Mouse (Mus musculus) kidney, adult 2 months (tissue): ENCODE measurements at regions not wholly inside any gene's neighbourhood (a gene's known extent, or its start where the extent isn't known, plus 50 kb on each side); places are given as distances from the start of the nearest gene placed in this dataset.

Source experiments
- DNase-seq: peaks from one replicate; pipeline ENCODE4 v3.0.0; 2021
- H3K27ac ChIP-seq: fragments of 200-500 bp; 2 replicates; pipeline ENCODE4 v1.5.1; 2012; ENCODE audit warnings: low read depth, low read length, control low read depth, inconsistent platforms; ENCODE audit not compliant: insufficient read depth
- H3K27me3 ChIP-seq: fragments of 200-500 bp; replicated peaks from 2 replicates; pipeline ENCODE4 v1.6.1; 2012; ENCODE audit warnings: mild to moderate bottlenecking, moderate library complexity, low read length, inconsistent platforms; ENCODE audit not compliant: control insufficient read depth, insufficient read depth
- H3K36me3 ChIP-seq: fragments of 200-500 bp; 2 replicates; pipeline ENCODE4 v1.6.1; 2012; ENCODE audit warnings: mild to moderate bottlenecking, moderate library complexity, low read length, inconsistent platforms; ENCODE audit not compliant: control insufficient read depth, insufficient read depth
- H3K4me1 ChIP-seq: fragments of 200-500 bp; 2 replicates; pipeline ENCODE4 v1.6.1; 2011; ENCODE audit warnings: low read length; ENCODE audit not compliant: control insufficient read depth, insufficient read depth
- H3K4me3 ChIP-seq: fragments of 200-500 bp; 2 replicates; pipeline ENCODE4 v1.5.1; 2011; ENCODE audit warnings: mild to moderate bottlenecking, low read depth, low read length, control low read depth; ENCODE audit not compliant: insufficient read depth
- CTCF ChIP-seq: fragments of 200-500 bp; conservative IDR thresholded peaks from 2 replicates; pipeline ENCODE4 v1.5.1; 2011; ENCODE audit warnings: low read depth, mild to moderate bottlenecking, control low read depth, low read length, moderate library complexity, mixed read lengths; ENCODE audit not compliant: insufficient read depth, insufficient read length
- POLR2A ChIP-seq: fragments of 200-500 bp; IDR thresholded peaks from one replicate; pipeline ENCODE4 v1.6.1; 2011; ENCODE audit warnings: low read depth, low read length, control low read depth
- WGBS: fragments of 180-500 bp; shearing (Covaris S2); methylation state at CpG from one replicate; pipeline ENCODE4 v1.1.7; 2018; 5-methylcytosine and 5-hydroxymethylcytosine counted together

DNA sequence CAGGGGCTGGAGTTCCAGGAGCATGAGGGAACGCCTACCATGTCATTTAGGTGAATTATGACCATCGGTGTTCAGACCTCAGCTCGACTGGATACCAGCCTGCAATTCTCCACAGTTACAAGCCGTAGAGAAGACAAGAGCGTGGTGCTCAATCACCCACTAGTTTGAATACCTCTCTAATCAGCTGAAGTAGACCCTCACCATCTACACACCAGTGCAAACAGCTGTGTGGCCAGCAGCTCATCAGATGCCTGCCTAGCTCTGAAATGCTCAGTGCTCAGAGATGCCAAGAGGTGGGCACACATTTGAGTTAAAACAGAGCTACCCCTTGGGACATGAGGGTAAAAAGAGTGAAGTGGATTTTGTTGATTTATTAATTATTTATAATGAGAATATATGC lies 660.2 kb downstream of the Magi1 start:
- TF ChIP-seq CTCF (no peak), POLR2A (no peak)
- 37% methylated on average over 5 of the region's 5 CpGs for WGBS
- no peaks in the 10 kb centered on the region for H3K36me3 ChIP-seq
- no peak overlapping the region for H3K4me3 ChIP-seq
- H3K27me3 ChIP-seq, result no peaks in the 10 kb centered on the region
- no peak overlapping the region for H3K27ac ChIP-seq
- no peaks in the 10 kb centered on the region for H3K4me1 ChIP-seq
- no peak for DNase-seq

DNA sequence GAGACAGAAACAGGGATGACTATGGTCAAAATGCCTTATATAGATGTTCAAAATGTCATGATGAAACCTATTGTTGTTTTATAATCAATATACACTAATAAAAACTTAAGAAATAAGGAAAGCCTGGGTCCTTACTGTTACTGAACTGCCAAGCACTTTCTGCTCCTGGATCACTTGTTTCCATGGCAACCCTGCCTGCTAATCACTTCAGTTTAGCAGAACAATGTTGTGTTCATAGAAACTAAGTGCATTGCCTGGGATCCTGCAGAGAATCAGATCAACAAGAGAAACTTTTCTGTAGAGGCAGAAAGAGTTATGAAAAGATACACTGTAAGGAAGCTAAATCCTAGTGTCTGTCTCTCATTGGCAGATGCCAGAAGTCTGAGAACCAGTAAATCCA lies 666.8 kb downstream of the Magi1 start:
- Histone ChIP-seq H3K4me3 (no peak overlapping the region), H3K4me1 (no peaks in the 10 kb centered on the region), H3K36me3 (no peaks in the 10 kb centered on the region), H3K27me3 (no peaks in the 10 kb centered on the region), H3K27ac (no peak overlapping the region)
- DNase-seq, result no peak
- TF ChIP-seq CTCF, result no peak
- TF ChIP-seq POLR2A, result no peak

DNA sequence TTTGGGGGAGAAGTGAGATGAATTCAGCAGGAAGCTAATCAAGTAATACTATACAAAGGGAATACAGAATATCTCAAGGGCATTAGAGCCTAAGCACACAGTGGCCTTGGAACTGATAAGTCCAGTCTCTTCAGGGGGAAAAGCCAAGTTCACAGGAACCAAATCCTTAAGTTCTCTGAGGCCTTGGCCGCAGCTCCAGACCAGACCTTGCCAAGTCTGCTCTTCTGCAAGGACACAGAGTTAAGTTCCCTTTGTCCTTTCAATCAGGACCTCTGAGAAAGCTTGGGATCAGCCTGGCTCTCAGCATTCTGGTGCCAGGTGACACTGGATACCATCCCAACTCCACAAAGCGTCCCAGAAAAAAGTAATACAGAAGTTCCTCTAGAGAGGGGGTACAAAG lies 657.1 kb upstream of the Adamts9 start:
- Histone ChIP-seq H3K27me3 (no peaks in the 10 kb centered on the region), H3K27ac (no peak overlapping the region), H3K4me3 (no peak overlapping the region), H3K4me1 (no peaks in the 10 kb centered on the region), H3K36me3 (no peaks in the 10 kb centered on the region)
- 91% methylated on average over 2 of the region's 2 CpGs for WGBS
- no peak for DNase-seq
- TF ChIP-seq CTCF (no peak), POLR2A (no peak)

DNA sequence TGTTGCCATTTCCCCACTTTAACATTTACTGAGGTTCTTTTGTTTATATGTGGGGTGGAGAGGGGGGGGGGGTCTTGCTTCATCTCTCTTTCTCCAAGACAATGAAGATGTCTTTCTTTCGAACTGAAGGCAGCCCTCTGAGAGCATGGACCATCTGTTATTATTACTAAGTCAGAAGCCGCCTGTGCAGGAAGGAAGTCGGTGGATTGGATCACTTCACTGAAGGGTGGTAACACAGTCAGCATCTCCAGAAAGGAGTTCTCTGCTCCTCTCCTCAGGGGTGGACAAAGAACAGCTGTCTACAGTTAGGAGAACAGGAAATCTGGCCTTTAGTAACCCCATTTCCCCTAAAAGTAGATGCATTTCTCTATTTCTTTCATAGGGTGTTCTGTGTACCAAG lies 656.1 kb upstream of the Adamts9 start:
- no peak for DNase-seq

DNA sequence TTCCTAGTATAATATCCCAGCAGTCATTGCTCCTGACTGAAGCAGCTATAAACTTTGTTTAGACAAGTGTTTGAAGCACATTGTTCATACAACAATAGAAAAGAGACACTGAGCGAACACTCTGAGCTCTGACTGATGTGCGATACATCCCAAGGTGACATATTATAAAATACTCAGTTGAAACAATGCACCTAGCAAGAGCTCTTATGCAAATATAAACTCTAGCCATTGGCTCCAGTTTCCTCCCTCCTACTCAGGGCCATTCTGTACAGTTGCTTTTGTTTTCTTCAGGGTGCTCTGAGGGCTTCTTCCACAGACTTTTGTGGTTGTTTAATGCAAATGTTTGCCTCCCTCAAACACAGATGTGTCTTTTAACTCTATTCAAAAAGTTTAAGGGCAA lies 646.6 kb upstream of the Adamts9 start:
- no peak for TF ChIP-seq CTCF
- no peak for TF ChIP-seq POLR2A
- no peak overlapping the region for H3K4me3 ChIP-seq
- H3K4me1 ChIP-seq, result no peaks in the 10 kb centered on the region
- no peaks in the 10 kb centered on the region for H3K27me3 ChIP-seq
- no peak for DNase-seq
- no peak overlapping the region for H3K27ac ChIP-seq
- WGBS, result 93% methylated on average over 2 of the region's 2 CpGs
- H3K36me3 ChIP-seq, result no peaks in the 10 kb centered on the region

More for the DNA sequence above, 656.1 kb upstream of the Adamts9 start:
- no peak for TF ChIP-seq CTCF
- Histone ChIP-seq H3K4me1 (no peaks in the 10 kb centered on the region), H3K27me3 (no peaks in the 10 kb centered on the region), H3K4me3 (no peak overlapping the region), H3K27ac (no peak overlapping the region), H3K36me3 (no peaks in the 10 kb centered on the region)
- 59% methylated on average over 3 of the region's 3 CpGs for WGBS

DNA sequence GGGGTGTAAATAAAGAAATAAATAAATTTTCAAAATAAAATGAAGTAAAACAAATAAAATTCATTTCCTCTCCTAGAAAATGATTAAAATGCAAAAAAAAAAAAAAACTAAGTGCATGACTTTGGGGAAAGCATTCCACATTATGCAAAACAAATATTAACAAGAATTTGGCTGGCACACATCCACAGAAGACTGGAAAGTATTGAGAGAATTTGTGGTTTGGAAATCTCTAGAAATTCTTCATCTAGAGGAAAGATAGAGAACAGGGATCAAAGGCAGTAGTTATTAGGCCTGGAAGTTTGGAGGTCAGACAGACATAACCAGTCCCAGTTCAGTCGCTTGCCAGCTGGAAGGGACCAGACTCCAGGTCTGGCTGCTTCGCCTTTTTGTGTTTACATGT lies 643.6 kb upstream of the Adamts9 start:
- no peaks in the 10 kb centered on the region for H3K4me1 ChIP-seq
- TF ChIP-seq POLR2A, result no peak
- TF ChIP-seq CTCF, result no peak
- 79% methylated on average over 2 of the region's 2 CpGs for WGBS
- peak; percentile 34 for DNase-seq
- H3K36me3 ChIP-seq, result no peaks in the 10 kb centered on the region
- no peaks in the 10 kb centered on the region for H3K27me3 ChIP-seq
- H3K27ac ChIP-seq, result no peak overlapping the region
- H3K4me3 ChIP-seq, result no peak overlapping the region

DNA sequence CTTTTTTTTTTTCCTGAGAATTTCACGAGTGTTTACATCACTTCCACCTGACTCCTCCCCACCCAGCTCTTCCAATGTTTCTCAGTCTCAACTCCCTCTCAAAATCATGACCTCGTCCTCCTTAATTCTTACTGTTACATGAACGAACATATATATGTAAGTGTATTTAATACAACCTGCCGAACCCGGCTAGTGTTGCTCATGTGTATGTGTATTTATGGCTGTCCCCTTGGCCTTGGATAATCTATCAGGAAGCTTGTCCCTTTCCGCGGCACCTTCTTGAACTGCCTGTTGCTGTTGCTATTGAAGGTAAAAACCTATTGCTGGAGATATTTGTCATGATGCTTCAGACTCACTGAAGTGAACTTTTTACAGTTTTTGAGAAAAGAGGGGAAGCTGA lies 637.8 kb upstream of the Adamts9 start:
- no peak for TF ChIP-seq POLR2A
- H3K4me3 ChIP-seq, result no peak overlapping the region
- no peaks in the 10 kb centered on the region for H3K36me3 ChIP-seq
- H3K27me3 ChIP-seq, result no peaks in the 10 kb centered on the region
- 74% methylated on average over 7 of the region's 7 CpGs for WGBS
- no peak for DNase-seq
- H3K4me1 ChIP-seq, result no peaks in the 10 kb centered on the region
- H3K27ac ChIP-seq, result no peak overlapping the region

DNA sequence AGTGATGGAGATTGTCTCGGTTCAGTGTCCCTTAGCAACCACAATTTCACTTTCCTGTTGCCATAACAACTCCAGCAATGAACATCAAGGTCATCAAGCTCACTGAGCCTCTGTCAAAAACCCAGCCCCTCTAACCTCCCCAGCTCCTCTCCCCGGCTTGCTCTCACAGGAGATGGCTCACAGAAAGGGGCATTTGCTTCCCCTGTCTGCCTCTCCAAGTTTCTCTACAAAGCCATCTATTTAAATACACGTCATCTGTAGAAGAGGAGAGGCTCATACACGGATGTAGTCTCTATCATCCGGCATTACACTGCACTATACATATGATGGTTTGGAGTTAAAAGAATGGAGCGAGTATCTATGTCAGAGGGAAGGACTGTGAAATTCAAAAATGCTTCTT lies 637.4 kb upstream of the Adamts9 start:
- 74% methylated on average over 6 of the region's 6 CpGs for WGBS
- no peaks in the 10 kb centered on the region for H3K4me1 ChIP-seq

More for the DNA sequence above, 637.4 kb upstream of the Adamts9 start:
- no peak for TF ChIP-seq CTCF
- TF ChIP-seq POLR2A, result no peak
- DNase-seq, result no peak
- H3K27me3 ChIP-seq, result no peaks in the 10 kb centered on the region
- H3K4me3 ChIP-seq, result no peak overlapping the region
- no peaks in the 10 kb centered on the region for H3K36me3 ChIP-seq
- H3K27ac ChIP-seq, result no peak overlapping the region
